In genomic region chr9:78513776-78514500, GRCm38 (mm10) we compare ENCODE assay signal across 12 mouse cellular contexts. TPM values are rescaled to one million over a fixed set of nuclear protein-coding genes. Genes with fewer than 3 reads are reported as not detected.
DNase-seq lines count a peak whose midpoint lies in the region; ATAC-seq and TF ChIP-seq lines count a peak whose summit lies in the region.
"Had no signal": no experiment of that assay in that cellular context is flagged by ENCODE, and none has a peak within 500 bp of the region (broad histone marks: within the 10 kb centered on the region; RNA-seq: fewer than 3 reads in every experiment).

No protein-coding gene starts in this region.

- no peak for ATAC-seq in megakaryocyte, adult 5-6 weeks (ENCODE audit: poor library complexity, severe bottlenecking)
- ATAC-seq: lung, postnatal 0 days had no signal

- no peak for TF ChIP-seq CTCF in gastrocnemius, adult 2 months (IDR thresholded peaks at IDR 0.05)

- intact Hi-C loops in gastrocnemius, adult 2 months (cut with DNase I) = no loop called here

- DNase-seq in gastrocnemius, adult 2 months = peak; percentile 57
- DNase-seq in gastrocnemius, postnatal 4 days (ENCODE audit: low spot score in 2 of 2) = no peak
- peak; percentile 71 for DNase-seq in adrenal gland, postnatal 14 days
- peak; percentile 75 to 77 for DNase-seq in heart, adult 9 months (ENCODE audit: low spot score in 2 of 2)
- DNase-seq in heart, postnatal 4 days = peak; percentile 71
- no peak for DNase-seq in cerebellum, adult 8-10 months
- DNase-seq in spleen, adult 12 weeks (ENCODE audit: low spot score) = no peak
- DNase-seq: kidney, postnatal 25 days; right cerebral cortex, postnatal 4 days had no signal

- no peak overlapping the region for H3K4me3 ChIP-seq in gastrocnemius, adult 2 months
- H3K4me3 ChIP-seq: erythroblast, embryonic 14.5 days had no signal

- H3K27ac ChIP-seq in gastrocnemius, adult 2 months = no peak overlapping the region

RNA-seq across cellular contexts. Expression of gene Eef1a1, which starts 25.0 kb away (rescaled TPM):
- 100 to 1,000 TPM; 390 to 557 TPM for total RNA-seq in gastrocnemius, adult 2 months (2021)
- total RNA-seq in gastrocnemius, postnatal 4 days (2021) = 1,000 to 10,000 TPM; 5,472 to 6,062 TPM
- total RNA-seq in adrenal gland, postnatal 14 days (2021) = 6,863 and 7,423 TPM in 2 replicates
- total RNA-seq in heart, postnatal 4 days (2021) = 1,000 to 10,000 TPM; 4,503 to 4,597 TPM
- 11,658 and 12,645 TPM in 2 replicates for total RNA-seq in megakaryocyte, adult 5-6 weeks (2015)
- 9,740 and 9,937 TPM in 2 replicates for total RNA-seq in megakaryocyte, adult 5-6 weeks (2017)

Comparison
In these comparisons a context has a peak if more than half of its experiments do, and no peak if none do; other contexts are left out.
1. DNase-seq: peak in gastrocnemius, adult 2 months (single experiment), adrenal gland, postnatal 14 days (single experiment), heart, adult 9 months (2 of 2) and heart, postnatal 4 days (single experiment); none in gastrocnemius, postnatal 4 days (0 of 2), cerebellum, adult 8-10 months (single experiment) and spleen, adult 12 weeks (single experiment).
2. RNA of gene Eef1a1, which starts 25.0 kb away (total RNA-seq): 9,740 to 12,645 TPM in megakaryocyte, adult 5-6 weeks, 6,863 to 7,423 TPM in adrenal gland, postnatal 14 days, 5,472 to 6,062 TPM in gastrocnemius, postnatal 4 days and 4,503 to 4,597 TPM in heart, postnatal 4 days; 390 to 557 TPM in gastrocnemius, adult 2 months; every median in the first group is over 4 times any median in the second.